Mouse (Mus musculus): ENCODE data around the gene Sfxn2. TPM values are rescaled to one million over a fixed set of nuclear protein-coding genes. Genes with fewer than 3 reads are reported as not detected.

The Sfxn2 gene
- polyA plus RNA-seq, 1 experiment from 2014 or later = 28.3 TPM

- Histone ChIP-seq H3K4me1 (peaks cover 38% of the 10 kb centered on the region), H3K9ac (peak overlapping the region; percentile 60), H3K9me3 (no peaks in the 10 kb centered on the region), H3K4me3 (peak overlapping the region; percentile 78), H3K4me2 (peak overlapping the region; percentile 85), H3K27ac (peak overlapping the region; percentile 70), H3K36me3 (peaks cover under 1% of the 10 kb centered on the region; the same call in 1 of the 2 replicates), H3K27me3 (no peaks in the 10 kb centered on the region)
- peak; percentile 24 for ATAC-seq (ENCODE audit: borderline replicate concordance, extremely low read depth, low FRiP score, low TSS enrichment)
- WGBS = under 1% methylated on average over 17 of the region's 17 CpGs
These were observed 617 bp upstream of the Sfxn2 start for GRCm38 (mm10) chr19:46572548-46572947.

- 37% methylated on average over 6 of the region's 6 CpGs for WGBS
- H3K9ac ChIP-seq = no peak overlapping the region
- no peaks in the 10 kb centered on the region for H3K9me3 ChIP-seq
- no peaks in the 10 kb centered on the region for H3K36me3 ChIP-seq
- H3K27ac ChIP-seq = no peak overlapping the region
- no peak for ATAC-seq (ENCODE audit: borderline replicate concordance, extremely low read depth, low FRiP score, low TSS enrichment)
- H3K4me2 ChIP-seq = peak overlapping the region; percentile 85
- H3K4me1 ChIP-seq = peaks cover 43% of the 10 kb centered on the region
- H3K27me3 ChIP-seq = no peaks in the 10 kb centered on the region
- peak overlapping the region; percentile 78 for H3K4me3 ChIP-seq
These were observed 825 bp downstream of the Sfxn2 start for GRCm38 (mm10) chr19:46573990-46574389.

GRCm38 (mm10) chr19:46575196-46575595, 2.0 kb downstream of the Sfxn2 start:
- peak overlapping the region; percentile 60 for H3K27ac ChIP-seq
- no peak overlapping the region for H3K4me3 ChIP-seq
- no peaks in the 10 kb centered on the region for H3K27me3 ChIP-seq
- WGBS = 62% methylated on average over 4 of the region's 4 CpGs
- H3K36me3 ChIP-seq = no peaks in the 10 kb centered on the region
- no peak for ATAC-seq (ENCODE audit: borderline replicate concordance, extremely low read depth, low FRiP score, low TSS enrichment)
- peak overlapping the region; percentile 21; the same call in 1 of the 2 replicates for H3K4me2 ChIP-seq
- H3K9me3 ChIP-seq = no peaks in the 10 kb centered on the region
- H3K4me1 ChIP-seq = peaks cover 43% of the 10 kb centered on the region
- H3K9ac ChIP-seq = no peak overlapping the region

GRCm38 (mm10) chr19:46587823-46588508, 14.8 kb downstream of the Sfxn2 start:
- Histone ChIP-seq H3K27me3 (no peaks in the 10 kb centered on the region), H3K4me1 (no peaks in the 10 kb centered on the region), H3K36me3 (peaks cover 34% of the 10 kb centered on the region), H3K9me3 (no peaks in the 10 kb centered on the region), H3K4me2 (no peak overlapping the region), H3K27ac (no peak overlapping the region), H3K4me3 (no peak overlapping the region), H3K9ac (no peak overlapping the region)
- ATAC-seq (ENCODE audit: borderline replicate concordance, extremely low read depth, low FRiP score, low TSS enrichment) = peak; percentile 72
- WGBS = 57% methylated on average over 13 of the region's 13 CpGs

- 77% methylated on average over 6 of the region's 6 CpGs for WGBS
- no peak overlapping the region for H3K4me3 ChIP-seq
- no peak overlapping the region for H3K4me2 ChIP-seq
- H3K9me3 ChIP-seq = no peaks in the 10 kb centered on the region
- H3K9ac ChIP-seq = no peak overlapping the region
- H3K27me3 ChIP-seq = no peaks in the 10 kb centered on the region
- ATAC-seq (ENCODE audit: borderline replicate concordance, extremely low read depth, low FRiP score, low TSS enrichment) = no peak
- H3K27ac ChIP-seq = no peak overlapping the region
- H3K4me1 ChIP-seq = no peaks in the 10 kb centered on the region
- peaks cover 43% of the 10 kb centered on the region; the same call in 1 of the 2 replicates for H3K36me3 ChIP-seq
These were observed 18.4 kb downstream of the Sfxn2 start for GRCm38 (mm10) chr19:46591575-46591974.

- Histone ChIP-seq H3K27ac (no peak overlapping the region), H3K9me3 (no peaks in the 10 kb centered on the region), H3K27me3 (no peaks in the 10 kb centered on the region), H3K4me1 (no peaks in the 10 kb centered on the region), H3K4me2 (no peak overlapping the region), H3K9ac (no peak overlapping the region), H3K4me3 (no peak overlapping the region), H3K36me3 (peaks cover 43% of the 10 kb centered on the region; the same call in 1 of the 2 replicates)
- 90% methylated on average over 9 of the region's 9 CpGs for WGBS
- no peak for ATAC-seq (ENCODE audit: borderline replicate concordance, extremely low read depth, low FRiP score, low TSS enrichment)
These were observed 19.7 kb downstream of the Sfxn2 start for GRCm38 (mm10) chr19:46592751-46593439.

- Histone ChIP-seq H3K27me3 (no peaks in the 10 kb centered on the region), H3K4me2 (peak overlapping the region; percentile 73), H3K36me3 (peaks cover 11% of the 10 kb centered on the region; the same call in 1 of the 2 replicates), H3K9me3 (no peaks in the 10 kb centered on the region), H3K4me1 (peaks cover 21% of the 10 kb centered on the region), H3K27ac (no peak overlapping the region), H3K4me3 (peak overlapping the region; percentile 97), H3K9ac (no peak overlapping the region)
- no peak for ATAC-seq (ENCODE audit: borderline replicate concordance, extremely low read depth, low FRiP score, low TSS enrichment)
- WGBS = 74% methylated on average over 4 of the region's 4 CpGs
These were observed 25.0 kb downstream of the Sfxn2 start for GRCm38 (mm10) chr19:46598187-46598586.

GRCm38 (mm10) chr19:46598720-46599252, 25.6 kb downstream of the Sfxn2 start, which contains the start of gene Wbp1l:
Wbp1l (plus strand) TSS chr19:46599084.
- H3K27ac ChIP-seq = peak within 1 kb of the TSS; percentile 56
- H3K36me3 ChIP-seq = peaks cover 11% of the 10 kb centered on the region; the same call in 1 of the 2 replicates
- 2% methylated on average over 22 of the region's 22 CpGs for WGBS
- peak within 1 kb of the TSS; percentile 97 for H3K4me3 ChIP-seq
- peak within 1 kb of the TSS; percentile 73 for H3K4me2 ChIP-seq
- H3K9ac ChIP-seq = peak within 1 kb of the TSS; percentile 84
- peaks cover 21% of the 10 kb centered on the region for H3K4me1 ChIP-seq
- no peaks in the 10 kb centered on the region for H3K9me3 ChIP-seq
- peak; percentile 99 for ATAC-seq (ENCODE audit: borderline replicate concordance, extremely low read depth, low FRiP score, low TSS enrichment)
- no peaks in the 10 kb centered on the region for H3K27me3 ChIP-seq

GRCm38 (mm10) chr19:46599375-46600256, 26.5 kb downstream of the Sfxn2 start:
- Histone ChIP-seq H3K27ac (peak overlapping the region; percentile 56), H3K9ac (peak overlapping the region; percentile 84), H3K4me1 (peaks cover 21% of the 10 kb centered on the region), H3K36me3 (peaks cover 4% of the 10 kb centered on the region; the same call in 1 of the 2 replicates), H3K27me3 (no peaks in the 10 kb centered on the region), H3K4me3 (peak overlapping the region; percentile 97), H3K4me2 (peak overlapping the region; percentile 73), H3K9me3 (no peaks in the 10 kb centered on the region)
- ATAC-seq (ENCODE audit: borderline replicate concordance, extremely low read depth, low FRiP score, low TSS enrichment) = peak; percentile 13
- 13% methylated on average over 22 of the region's 22 CpGs for WGBS

GRCm38 (mm10) chr19:46600371-46600770, 27.2 kb downstream of the Sfxn2 start:
- ATAC-seq (ENCODE audit: borderline replicate concordance, extremely low read depth, low FRiP score, low TSS enrichment) = no peak
- no peaks in the 10 kb centered on the region; the same call in 1 of the 2 replicates for H3K36me3 ChIP-seq
- H3K27ac ChIP-seq = no peak overlapping the region
- no peaks in the 10 kb centered on the region for H3K9me3 ChIP-seq
- H3K27me3 ChIP-seq = no peaks in the 10 kb centered on the region
- H3K4me2 ChIP-seq = peak overlapping the region; percentile 73; the same call in 1 of the 2 replicates
- peak overlapping the region; percentile 84; the same call in 1 of the 2 replicates for H3K9ac ChIP-seq
- H3K4me1 ChIP-seq = peaks cover 21% of the 10 kb centered on the region
- peak overlapping the region; percentile 97 for H3K4me3 ChIP-seq
- 56% methylated on average over 4 of the region's 4 CpGs for WGBS

- Histone ChIP-seq H3K36me3 (peaks cover 4% of the 10 kb centered on the region; the same call in 1 of the 2 replicates), H3K9me3 (no peaks in the 10 kb centered on the region), H3K27ac (no peak overlapping the region), H3K9ac (no peak overlapping the region), H3K4me2 (no peak overlapping the region), H3K4me1 (peaks cover 21% of the 10 kb centered on the region), H3K4me3 (no peak overlapping the region), H3K27me3 (no peaks in the 10 kb centered on the region)
- 70% methylated on average over 14 of the region's 14 CpGs for WGBS
- ATAC-seq (ENCODE audit: borderline replicate concordance, extremely low read depth, low FRiP score, low TSS enrichment) = no peak
These were observed 28.3 kb downstream of the Sfxn2 start for GRCm38 (mm10) chr19:46601491-46601890.

Data from lung, embryonic 15.5 days (tissue).